Comparison of ENCODE assay signal across 8 mouse cellular contexts in the genomic region with DNA sequence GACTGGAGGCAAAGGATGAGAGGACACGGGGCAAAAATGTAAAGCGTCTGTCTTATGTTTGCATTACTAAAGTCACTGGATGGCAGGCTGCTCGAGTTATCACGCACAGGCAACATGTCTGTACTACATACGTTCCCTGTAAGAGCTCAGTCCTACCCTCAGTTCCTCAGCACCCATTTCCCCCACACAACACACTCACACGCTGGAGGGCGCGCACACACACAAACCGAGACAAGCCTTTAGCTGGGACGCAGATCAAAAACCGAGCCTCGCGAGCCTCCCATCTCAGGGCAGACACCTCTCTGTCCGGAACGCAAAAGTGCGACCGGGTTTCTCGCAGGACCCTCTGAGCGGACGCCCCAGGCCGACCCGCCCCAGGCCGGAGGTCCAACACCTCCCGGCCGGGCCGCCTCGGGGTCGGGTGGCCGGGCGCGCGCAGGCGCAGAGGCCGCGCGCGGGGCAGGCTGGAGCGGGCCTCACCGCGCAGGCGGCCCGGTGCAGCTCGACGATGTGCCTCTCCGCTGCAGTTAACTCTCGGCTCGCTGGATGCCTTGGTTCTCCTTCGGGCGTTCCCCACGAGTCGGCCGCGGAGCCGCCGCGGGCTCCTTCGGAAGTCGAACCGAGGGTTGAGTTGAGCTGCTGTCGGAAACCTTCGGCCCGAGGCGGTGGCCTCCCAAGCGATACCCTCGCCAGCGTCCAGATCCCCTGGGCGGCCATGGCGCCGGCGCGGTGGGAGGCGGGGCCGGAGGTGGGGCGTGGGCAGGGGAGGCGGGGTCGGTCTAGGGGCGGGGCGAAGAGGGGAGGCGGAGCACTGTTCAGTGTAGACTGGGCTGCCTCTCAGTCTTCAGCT. TPM values are rescaled to one million over a fixed set of nuclear protein-coding genes. Genes with fewer than 3 reads are reported as not detected.
DNase-seq lines count a peak whose midpoint lies in the region; ATAC-seq lines count a peak whose summit lies in the region.
"Not testable (repeated sequence)": the region's sequence is repeated elsewhere in the genome, so short reads cannot be mapped to it uniquely, and the experiment has no call there.

A gene (minus strand): TSS at position 752 of the 850 bp plus-strand sequence.

- not testable (repeated sequence) for H3K4me1 ChIP-seq in intestine, embryonic 14.5 days (replicated peaks; ENCODE audit: control insufficient read depth, insufficient read depth, low read length)

- not testable (repeated sequence) for H3K27me3 ChIP-seq in intestine, embryonic 14.5 days (replicated peaks; ENCODE audit: control insufficient read depth, insufficient read depth, low read length)

- WGBS in intestine, embryonic 14.5 days: 0% methylated on average over 25 of the region's 79 CpGs

- H3K4me2 ChIP-seq in intestine, embryonic 14.5 days (ENCODE audit: low read length): peak within 1 kb of the TSS; percentile 25

- H3K4me3 ChIP-seq in intestine, embryonic 14.5 days (ENCODE audit: low read depth, low read length): peak within 1 kb of the TSS; percentile 44

- intact Hi-C loops in left cerebral cortex, postnatal 14 days (cut with DNase I): not testable (repeated sequence)

- peak within 1 kb of the TSS; percentile 83 for H3K27ac ChIP-seq in intestine, embryonic 14.5 days (ENCODE audit: low read depth)

- peak; percentile 85 for DNase-seq in adipocyte (ENCODE audit: low spot score)
- peak; percentile 78 for DNase-seq in embryo, embryonic 10 days (ENCODE audit: low spot score)
- peak; percentile 86 for DNase-seq in gastrocnemius, postnatal 25 days
- DNase-seq in intestine, embryonic 14.5 days (ENCODE audit: low spot score): peak; percentile 94
- peak; percentile 67 to 75 for DNase-seq in left cerebral cortex, postnatal 14 days (ENCODE audit: low spot score in 2 of 2)
- DNase-seq in mesoderm, embryonic 11.5 days (ENCODE audit: low read depth, low spot score): peak; percentile 81
- peak; percentile 84 for DNase-seq in right cerebral cortex, postnatal 25 days
- DNase-seq in urinary bladder, postnatal 36 days (ENCODE audit: low spot score in 2 of 2): peak; percentile 78 to 80

- peak; percentile 99 for ATAC-seq in intestine, embryonic 14.5 days (replicated peaks; ENCODE audit: low FRiP score, low TSS enrichment, low read depth)

- not testable (repeated sequence) for H3K36me3 ChIP-seq in intestine, embryonic 14.5 days (ENCODE audit: control insufficient read depth, insufficient read depth, low read length)

- not testable (repeated sequence) for H3K9me3 ChIP-seq in intestine, embryonic 14.5 days (ENCODE audit: control insufficient read depth, low read length)

- peak within 1 kb of the TSS; percentile 43; the same call in 1 of the 2 replicates for H3K9ac ChIP-seq in intestine, embryonic 14.5 days (ENCODE audit: low read length)

RNA-seq across cellular contexts. Expression of the gene that starts here (rescaled TPM):
- total RNA-seq in gastrocnemius, postnatal 25 days (2021): 10 to 100 TPM; 11.5 to 12.8 TPM
- 43.9 and 46.1 TPM in 2 replicates for polyA plus RNA-seq in intestine, embryonic 14.5 days (2014; fragmentation: Nextera tagmentation; extraction: Ambion mirVana)
- total RNA-seq in left cerebral cortex, postnatal 14 days (2021): 10 to 100 TPM; 13.7 to 14.2 TPM

Comparison
In these comparisons a context has a peak if more than half of its experiments do, and no peak if none do; other contexts are left out.
1. Peak in every context shown above with its lines: DNase-seq, ATAC-seq, H3K4me3 ChIP-seq and H3K27ac ChIP-seq.